Mouse (Mus musculus) spleen, adult 2 months (tissue): ENCODE data around the gene Tmem30c.

Experiments
- CTCF ChIP-seq: fragments of 200-500 bp; IDR thresholded peaks from 2 replicates; pipeline ENCODE4 v1.5.1; 2011; ENCODE audit warnings: mild to moderate bottlenecking, inconsistent platforms; ENCODE audit not compliant: insufficient read depth, insufficient read length, insufficient replicate concordance; ENCODE audit errors: extremely low read depth
- POLR2A ChIP-seq: fragments of 200-500 bp; IDR thresholded peaks from 2 replicates; pipeline ENCODE4 v1.6.1; 2011; ENCODE audit warnings: low read depth, low read length, inconsistent platforms

GRCm38 (mm10) chr16:57315026-57315425 is 22.4 kb upstream of the Tmem30c start:
- no peak for TF ChIP-seq POLR2A
- no peak for TF ChIP-seq CTCF
